Mouse (Mus musculus) gastrocnemius, postnatal 10 days (tissue): Measurements from ENCODE around the gene Rsbn1l. TPM values are rescaled to one million over a fixed set of nuclear protein-coding genes. Genes with fewer than 3 reads are reported as not detected.

Source experiments
- DNase-seq: peaks from one replicate; pipeline ENCODE4 v3.0.0; 2021; ENCODE audit warnings: mixed read lengths
- long read RNA-seq, 2 experiments: library from polyadenylated mRNA; stranded (forward); transcript quantifications; one replicate each; pipeline ENCODE4 v2.0.0; 2021
- total RNA-seq, 2 experiments: library from RNA; stranded (reverse); gene quantifications; 2 replicates each; pipeline ENCODE4 v1.2.3; 2021

Gene Rsbn1l
- 1 to 10 TPM; 8.6 to 9.7 TPM for total RNA-seq
- long read RNA-seq, experiment 1, full-length matches to known transcripts, result 1 of 3 reads
- long read RNA-seq, experiment 1, partial matches to known transcripts, result 1 of 3 reads
- long read RNA-seq, experiment 1, other reads (novel, unspliced or antisense), result 1 of 3 reads
- long read RNA-seq, experiment 2, full-length matches to known transcripts, result 1 of 2 reads
- long read RNA-seq, experiment 2, partial matches to known transcripts, result 0 of 2 reads
- long read RNA-seq, experiment 2, other reads (novel, unspliced or antisense), result 1 of 2 reads

DNA sequence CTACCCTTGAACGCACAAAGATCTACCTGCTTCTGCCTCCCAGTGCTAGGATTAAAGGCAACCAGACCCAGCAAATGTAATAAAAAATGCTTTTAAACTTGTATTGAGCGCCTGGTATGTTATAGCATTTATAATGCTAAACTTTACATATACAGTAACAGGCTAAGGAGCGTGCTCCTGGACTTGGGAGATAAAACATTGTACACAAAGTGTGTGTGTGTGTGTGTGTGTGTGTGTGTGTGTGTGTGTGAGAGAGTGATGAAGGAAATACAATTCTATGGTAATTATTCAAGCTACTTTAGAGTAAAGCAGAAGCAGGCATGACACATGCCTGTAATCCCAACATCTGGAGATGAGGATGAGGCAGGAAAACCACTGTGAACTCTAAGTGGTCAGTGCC lies at the start of gene Rsbn1l:
Gene Rsbn1l (minus strand): TSS at position 101 of the 400 bp plus-strand sequence.
- DNase-seq, result no peak

DNA sequence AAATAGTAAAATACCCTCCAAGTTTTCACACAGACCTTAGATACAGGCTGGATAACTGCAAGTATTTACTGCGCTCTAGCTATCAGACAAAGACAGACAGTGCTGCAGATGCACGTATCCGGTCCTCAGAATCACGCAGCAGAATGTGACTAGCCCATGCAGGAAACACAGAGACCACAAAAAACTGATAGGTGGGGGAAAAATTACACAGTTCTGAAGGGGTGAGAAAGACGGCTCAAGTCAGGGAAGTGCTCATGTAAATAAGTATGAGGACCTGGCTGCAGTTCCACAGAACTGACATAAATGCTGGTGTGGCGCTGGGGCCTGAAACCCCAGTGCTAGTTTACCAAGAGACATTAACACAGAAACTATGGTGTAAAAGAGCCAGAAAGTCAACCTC lies 46.5 kb upstream of the Rsbn1l start:
- DNase-seq, result no peak

DNA sequence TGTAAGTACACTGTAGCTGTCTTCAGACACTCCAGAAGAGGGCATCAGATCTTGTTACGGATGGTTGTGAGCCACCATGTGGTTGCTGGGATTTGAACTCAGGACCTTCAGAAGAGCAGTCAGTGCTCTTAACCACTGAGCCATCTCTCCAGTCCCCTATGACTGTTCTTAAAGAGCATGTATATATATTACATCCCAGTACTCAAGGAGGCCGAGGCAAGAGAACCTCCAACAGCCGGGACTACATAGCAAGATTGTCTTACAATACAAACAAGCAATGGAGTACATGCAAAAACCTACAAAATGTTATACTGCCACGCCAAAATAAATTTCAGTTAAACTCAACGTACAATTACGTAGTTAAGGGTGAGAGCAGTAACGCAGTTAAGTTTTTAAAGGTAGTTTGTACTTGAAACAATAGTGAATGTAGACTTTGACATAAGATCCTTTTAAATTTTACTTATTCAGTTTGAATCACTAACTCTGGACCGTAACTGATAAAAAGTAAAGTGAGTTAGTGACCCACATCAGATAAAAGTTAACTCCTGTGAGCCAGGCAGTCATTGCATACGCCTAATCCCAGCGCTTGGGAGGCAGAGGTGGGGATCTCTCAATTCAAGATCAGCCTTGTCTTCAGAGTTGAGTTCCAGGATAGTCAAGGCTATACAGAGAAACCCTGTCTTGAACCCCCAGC lies 45.6 kb upstream of the Rsbn1l start:
- no peak for DNase-seq

DNA sequence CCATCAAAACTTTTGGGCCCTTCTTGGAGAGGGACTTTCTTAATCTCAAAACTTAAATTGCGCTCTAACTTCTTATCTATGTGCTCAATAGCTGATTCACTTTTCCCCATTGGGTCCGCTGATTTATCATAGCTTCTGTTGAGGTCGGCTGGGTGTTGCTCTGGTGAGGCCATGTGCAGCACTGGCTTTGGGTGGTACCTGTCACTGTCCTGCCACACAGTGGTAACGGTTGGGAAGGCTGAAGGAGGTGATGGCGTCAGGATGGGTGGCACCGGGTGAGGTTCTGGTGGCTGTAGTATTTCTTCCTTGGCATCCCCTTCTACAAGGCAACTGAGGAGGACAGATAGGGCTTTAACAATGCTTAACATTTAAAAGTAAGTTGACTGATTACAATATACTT lies 42.2 kb upstream of the Rsbn1l start:
- DNase-seq, result no peak

DNA sequence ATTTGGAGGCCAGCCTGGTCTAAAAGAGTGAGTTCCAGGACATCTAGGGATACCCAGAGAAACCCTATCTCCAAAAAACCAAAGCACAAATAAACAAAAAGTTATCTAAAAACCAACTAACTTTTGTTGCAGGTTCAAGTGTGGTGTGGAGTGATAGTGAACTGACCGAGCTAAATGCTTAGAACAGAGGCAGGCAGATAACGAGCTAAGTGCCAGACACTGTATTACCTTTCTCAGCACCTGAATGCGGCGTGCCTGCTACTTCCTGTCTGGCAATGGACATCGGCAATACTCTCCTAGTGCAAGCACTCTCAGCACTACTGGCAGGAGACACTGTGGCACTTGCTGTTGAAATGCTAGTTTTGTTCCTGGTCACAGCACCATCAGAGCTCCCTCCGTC lies 41.4 kb upstream of the Rsbn1l start:
- DNase-seq, result no peak

DNA sequence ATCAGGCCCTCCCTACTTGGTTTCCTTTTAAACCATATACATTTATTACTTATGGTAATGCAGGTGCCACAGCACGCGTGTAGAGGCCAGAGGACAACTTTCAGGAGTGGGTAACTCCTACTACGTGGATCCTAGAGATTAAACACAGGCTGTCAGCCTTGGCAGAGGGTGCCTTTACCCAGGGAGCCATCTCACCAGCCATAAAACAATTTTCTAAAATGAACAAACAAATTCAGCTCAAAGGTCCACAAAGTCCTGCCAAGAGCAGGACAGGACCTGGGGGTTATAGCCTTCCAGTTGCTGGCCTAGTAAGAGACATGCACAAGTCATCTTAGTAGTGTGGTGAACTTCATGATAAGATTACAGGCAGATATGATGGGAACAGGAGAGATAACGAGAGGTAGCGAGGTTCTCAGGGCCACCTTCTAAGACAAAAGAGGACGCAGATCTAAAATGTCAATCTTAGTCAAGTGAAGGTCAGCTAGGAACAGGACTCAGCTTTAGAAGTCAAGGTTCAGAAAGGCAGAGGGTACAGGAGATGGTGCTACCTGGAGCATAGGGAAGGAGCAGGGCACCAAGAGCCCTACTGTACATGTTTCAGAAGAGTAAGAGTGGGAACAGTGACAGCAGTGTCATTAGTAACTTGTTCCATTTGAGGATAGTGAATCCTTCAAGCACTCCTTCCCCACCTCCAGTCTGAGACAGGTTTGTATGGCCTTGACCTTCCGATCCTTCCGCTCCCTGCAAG lies 34.0 kb upstream of the Rsbn1l start:
- DNase-seq, result no peak

DNA sequence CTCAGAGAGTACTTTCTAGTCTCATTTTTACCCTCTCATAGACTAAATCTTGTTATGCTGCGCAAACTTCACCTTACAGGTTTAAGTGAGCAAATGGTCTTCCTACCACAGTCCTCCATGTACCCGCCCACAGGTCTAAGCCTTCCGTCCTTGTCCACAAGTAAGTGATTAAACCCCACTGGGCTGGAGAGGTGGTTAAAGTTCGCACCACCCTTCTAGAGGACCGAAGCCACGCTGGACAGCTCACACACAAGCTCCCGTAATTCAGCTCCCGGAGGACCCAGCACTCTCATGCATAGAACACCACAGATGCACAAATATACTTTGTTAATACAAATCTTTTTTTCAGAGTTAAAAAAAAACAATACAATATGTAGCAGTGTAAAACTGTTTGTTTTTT lies 30.1 kb upstream of the Rsbn1l start:
- DNase-seq, result no peak

DNA sequence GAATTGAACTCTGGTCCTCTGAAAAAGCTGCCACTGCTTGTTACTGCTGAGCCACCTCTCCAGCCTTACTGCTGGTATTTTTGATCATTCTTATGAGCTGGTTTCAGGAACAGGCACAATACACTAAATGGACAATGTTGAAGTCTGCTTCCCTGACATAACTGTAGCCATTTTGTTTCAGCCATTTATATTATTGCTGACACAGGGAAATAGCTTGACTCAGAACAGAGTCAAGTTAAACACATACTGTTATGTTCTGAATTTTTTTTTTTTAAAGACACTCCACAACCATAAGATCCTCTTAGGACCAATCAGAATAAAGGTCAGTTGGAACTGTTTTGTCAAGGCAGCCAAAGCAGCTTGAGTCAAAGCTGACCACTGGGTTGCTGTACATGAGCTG lies 27.3 kb upstream of the Rsbn1l start:
- no peak for DNase-seq

DNA sequence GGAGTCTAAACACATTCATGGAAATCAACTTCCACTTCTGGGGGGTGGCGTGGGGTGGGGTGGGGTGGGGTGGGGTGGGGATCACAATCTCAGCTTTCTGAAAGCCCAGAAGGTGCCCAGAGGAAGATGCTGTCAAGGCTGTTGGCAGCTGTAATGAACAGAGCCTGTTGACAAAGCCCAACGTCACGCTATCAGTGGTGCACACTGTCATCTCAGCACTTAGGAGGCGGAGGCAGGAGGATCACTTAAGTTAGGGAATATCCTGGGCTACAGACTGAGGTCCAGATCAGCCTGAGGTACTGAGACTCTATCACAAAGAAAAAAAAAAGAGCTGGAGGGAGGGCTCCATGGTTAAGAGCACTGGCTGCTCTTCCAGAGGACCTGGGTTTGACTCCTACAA lies 18.5 kb upstream of the Rsbn1l start:
- DNase-seq, result no peak

DNA sequence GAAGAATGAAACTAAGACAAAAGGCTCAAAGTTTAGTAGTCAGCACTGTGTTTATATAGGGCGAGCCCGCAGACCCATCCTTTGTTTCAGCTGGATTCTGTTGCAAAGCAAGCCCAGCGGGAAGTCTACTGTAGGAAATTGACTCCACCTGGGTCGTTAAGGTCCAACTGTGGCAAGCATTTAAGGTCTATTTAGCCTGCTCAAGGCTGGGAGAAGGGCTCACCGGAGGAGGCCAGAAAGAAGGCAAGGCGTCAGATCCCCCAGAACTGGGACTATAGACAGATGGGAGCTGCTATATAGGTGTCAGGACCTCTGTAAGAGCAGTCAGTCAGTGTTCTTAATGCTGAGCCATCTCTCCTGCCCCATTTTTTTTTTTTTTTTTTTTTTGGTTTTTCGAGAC lies 17.8 kb upstream of the Rsbn1l start:
- no peak for DNase-seq

DNA sequence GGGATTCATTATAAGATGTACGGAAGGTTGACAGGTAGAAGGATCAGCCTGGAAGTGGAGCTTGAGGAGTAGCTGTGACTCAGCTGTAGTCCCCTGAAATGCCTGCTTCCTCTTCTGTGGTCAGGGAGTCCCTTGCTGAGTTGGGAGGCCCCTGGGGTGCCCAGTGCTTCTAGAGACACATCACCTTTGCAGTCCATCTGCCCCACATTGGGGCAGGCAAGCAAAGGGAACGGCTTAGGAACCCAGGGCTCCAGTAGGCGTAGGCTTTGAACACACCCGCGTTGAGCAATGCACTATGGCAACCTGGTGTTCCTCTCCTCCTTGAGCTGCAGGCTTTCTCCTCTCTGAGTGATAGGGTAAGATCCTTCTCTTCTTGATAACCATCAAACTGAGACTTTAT lies 16.9 kb upstream of the Rsbn1l start:
- no peak for DNase-seq

DNA sequence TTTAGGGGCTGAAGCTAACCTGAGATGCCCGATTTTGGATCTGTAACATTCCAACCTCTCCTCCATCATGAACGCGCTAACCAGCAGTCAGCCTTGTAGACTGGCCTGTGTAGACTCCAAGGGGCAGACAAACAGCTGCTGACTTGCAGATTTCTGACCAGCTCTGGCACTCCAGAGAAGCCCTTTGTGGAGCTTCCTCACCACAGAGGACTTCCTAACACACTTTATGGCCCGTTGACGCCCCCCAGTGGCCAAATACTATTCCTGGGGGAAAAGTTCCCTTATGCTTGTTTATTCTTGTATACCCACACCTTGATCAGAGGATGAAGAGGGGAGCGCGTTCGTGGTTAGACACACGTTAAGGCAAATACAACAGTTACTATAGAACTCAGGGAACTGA lies 12.8 kb upstream of the Rsbn1l start:
- DNase-seq, result peak; percentile 19

DNA sequence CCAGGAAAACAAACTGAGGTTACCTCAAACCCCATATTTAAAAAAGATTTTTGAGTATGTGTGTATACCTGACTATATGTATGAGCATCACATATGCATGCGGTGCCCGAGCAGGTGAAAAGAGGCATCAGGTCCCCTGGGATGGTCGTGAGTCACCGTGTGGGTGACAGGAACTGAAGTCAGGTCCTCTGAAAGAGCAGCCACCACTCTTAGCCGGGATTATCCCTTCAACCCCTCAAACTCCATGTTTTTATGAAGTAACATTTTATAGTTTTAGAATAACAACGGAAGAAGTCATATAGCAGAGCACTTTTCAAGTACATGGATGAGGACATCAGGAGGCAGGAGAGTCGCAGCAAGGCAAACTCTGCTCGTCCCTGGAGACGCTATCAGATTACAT lies 12.3 kb upstream of the Rsbn1l start:
- DNase-seq, result no peak

DNA sequence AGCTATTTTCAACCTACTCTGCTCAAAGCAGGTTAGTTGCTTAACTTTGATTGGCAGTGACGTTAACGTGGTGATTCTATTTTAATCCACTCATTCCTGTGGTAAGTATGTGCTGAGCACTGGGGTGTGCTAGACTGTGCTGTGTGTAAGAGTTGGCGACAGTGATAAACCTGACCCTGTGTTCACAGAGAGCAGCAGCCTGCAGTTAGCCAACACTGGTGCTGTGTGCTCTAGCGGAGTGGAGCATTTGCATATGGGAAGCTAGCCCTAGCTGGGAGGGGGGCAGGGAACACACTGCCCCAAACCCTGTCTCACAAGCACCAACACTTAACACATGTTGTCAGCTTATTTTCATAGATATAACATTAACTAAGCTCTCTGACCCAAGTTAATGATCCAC lies 11.7 kb upstream of the Rsbn1l start:
- no peak for DNase-seq

DNA sequence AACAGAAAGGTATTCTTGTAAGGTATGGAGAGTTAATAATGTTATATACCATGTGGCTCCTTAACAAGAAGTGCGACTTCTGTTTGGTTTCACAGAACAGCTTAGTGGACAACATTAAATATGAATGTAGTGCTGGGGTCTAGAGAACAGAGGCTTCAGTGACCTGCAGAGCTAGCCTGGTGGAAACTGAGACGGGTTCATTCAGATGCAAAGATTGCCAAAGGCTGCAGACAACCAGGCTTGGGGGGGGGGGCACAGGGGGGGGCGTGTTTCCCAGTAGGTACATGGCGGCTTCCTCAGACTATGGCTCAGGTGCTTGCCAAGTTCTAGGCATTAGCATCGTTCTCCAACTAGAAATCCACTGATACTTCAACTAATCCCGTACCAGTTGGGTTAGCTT lies 8.2 kb upstream of the Rsbn1l start:
- DNase-seq, result no peak

DNA sequence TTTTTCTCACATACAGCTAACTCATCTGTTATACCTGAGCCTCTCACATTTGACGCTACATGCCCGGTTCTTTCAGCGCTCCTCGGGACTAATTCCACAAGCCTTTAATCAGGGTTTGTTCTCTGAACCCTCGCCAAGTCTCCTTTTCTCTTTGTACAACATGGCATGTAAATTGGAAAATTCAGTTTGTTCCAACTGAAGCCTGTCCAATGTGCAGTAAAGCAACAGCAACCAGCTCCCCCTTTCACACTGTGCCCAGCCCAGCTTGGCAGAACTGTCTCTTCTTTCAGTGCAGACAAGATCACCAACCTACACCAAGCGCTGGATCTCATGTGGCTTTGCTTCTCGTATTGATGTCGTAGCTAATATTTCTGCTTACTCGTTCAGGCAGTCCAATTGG lies 7.1 kb upstream of the Rsbn1l start:
- DNase-seq, result no peak

DNA sequence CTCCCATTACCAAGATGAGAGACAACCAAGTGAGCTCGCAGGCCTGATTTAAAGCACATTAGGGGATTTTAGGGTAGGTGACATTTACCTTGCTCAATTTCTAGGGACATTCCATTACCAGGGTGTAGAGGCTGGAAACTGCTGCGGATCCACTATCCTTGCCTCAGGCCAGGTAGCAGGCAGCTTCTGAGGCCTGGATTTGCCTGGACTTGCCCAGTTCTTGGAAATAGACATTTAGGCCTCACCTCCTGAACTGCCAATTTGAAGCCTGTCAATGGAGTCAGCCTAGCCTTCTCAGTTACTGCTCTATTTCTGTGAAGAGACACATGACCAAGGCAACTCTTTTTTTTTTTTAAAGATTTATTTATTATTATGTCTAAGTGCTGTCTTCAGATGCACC lies 4.7 kb upstream of the Rsbn1l start:
- no peak for DNase-seq

DNA sequence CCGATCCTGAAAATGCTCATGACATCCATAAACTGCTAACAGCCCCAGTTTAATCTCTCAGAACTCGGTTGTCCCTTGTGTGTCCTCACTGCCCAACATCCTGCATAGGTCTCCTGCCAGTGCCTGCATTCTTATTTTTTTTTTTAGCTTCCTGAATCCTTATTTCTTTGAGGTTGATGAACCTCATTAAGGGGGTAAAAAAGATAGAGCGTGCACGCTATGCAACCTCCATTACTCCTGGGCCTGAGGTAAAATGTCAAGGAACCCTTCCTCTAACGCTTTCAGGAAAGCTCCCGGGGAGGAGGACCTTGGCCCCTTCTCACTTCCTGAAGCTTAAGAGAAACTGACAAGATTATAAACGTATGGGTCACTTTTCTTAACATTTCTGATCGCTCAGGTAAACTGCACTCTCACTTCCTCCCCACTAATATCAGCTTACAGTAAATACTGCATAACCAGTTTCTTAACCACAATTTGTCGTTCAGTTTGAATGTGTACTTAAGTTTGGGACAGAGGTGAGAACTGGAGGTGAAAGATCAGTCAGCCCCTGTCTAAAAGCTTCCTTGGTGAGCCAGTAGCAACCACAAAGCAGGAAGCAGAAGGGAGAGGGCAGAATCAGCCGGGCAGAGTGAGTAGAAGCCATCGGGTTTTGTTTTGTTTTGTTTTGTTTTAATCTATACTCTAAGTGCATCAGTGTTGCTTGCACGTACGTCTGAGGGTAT lies 923 bp downstream of the Rsbn1l start:
- DNase-seq, result no peak

DNA sequence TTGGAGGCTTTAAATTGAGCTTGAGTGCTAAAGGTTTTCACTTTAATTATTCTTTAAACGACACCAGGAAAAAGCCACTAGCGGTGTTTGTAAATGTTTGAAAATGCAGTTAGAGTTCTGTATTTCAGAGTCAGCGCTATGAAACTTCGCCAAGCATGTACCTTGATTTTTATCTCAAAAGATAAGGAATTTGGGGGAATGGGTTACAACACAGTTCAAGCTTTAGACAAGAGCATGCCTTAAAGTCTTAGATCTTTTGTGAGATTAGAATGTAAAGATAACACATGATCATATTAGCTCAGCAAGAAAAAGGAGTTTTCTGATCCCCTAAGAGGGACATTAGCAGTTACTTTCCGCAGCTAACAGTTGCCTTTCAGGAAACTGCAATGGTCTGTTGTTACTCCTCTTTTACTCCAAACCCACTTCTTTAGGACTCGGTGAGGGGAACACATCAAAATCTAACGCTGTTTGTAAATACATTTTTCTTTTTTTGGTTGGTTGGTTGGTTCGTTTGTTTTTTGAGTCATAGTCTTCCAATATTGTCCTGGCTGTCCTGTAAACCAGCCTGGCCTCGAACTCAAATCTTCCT lies 3.8 kb downstream of the Rsbn1l start:
- DNase-seq, result no peak

DNA sequence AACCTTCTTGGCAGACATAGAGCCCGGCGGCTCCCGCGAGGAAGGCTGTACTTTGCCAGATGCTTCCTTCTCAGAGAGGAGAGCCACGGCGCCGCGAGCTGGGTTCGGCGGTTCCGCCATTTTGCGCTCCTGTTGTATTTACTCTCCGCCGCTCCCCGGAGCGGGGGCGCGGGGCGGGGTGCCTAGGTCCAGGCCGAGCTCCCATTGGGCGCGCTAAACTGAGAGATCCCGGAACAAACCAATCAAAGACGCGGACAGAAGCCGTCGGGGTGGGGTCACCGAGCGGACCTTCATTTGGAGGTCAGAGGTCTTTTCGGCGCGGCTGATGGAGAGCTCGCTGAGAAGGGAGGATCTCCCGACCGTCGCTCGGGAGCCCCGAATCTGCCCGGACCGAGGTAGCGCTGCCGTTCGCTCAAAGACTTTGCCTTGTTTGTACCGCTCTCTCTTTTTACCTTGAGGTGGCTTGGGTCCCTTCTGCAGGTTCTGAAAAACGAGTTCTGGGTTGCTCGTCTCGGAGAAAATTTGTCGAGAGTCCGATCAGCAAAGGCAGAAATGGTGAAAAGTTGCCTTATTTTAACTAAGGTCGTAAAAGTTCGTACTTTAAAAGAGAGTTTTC lies 4.4 kb downstream of the Rsbn1l start:
- peak; percentile 92 for DNase-seq

DNA sequence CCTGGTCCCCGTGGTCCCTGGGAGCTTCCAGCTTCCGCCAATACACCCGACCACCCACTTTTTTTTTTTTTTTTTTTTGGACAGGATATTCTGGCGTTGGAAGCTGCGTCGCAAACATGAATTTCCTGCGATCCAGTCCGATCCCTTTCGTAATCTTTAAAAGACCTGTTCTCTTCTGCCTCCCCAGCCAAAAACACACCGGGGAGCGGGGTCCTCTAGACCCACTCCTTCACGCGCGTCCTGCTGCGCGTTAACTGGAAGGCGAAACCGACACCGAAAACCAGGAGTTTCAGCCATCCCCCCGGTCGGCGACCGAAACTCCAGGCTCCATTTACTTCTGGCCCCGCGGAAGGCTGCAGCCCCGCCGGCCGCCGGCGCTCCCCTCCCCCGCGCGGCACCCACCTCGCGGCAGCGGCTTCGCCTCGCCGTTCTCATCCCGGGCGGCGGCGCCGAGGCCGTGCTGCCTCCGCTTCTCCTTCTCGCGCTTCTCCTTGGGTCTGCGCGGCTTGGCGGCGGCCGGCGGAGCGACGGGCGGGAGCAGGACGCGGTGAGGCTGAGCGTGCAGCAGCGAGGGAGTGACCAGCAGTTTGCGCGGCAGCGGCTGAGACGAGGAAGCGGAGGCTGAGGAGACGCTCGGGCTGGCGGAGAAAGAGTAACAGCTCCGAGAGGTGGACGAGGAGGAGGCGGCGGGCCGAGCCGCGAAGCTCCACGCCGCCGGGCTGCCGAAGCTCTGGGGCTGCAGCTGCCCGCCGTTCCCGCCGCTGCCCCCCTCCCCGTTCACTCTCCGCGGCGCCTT lies 5.1 kb downstream of the Rsbn1l start:
- peak; percentile 66 for DNase-seq
